Mouse (Mus musculus) layer of hippocampus, adult 9-10 months (tissue): ENCODE data around the gene Dram1.
A peak's percentile ranks its signal among the peaks of the same experiment; 100 is the strongest.

Source experiments
- DNase-seq: peaks from one replicate; pipeline ENCODE4 v3.0.0; 2022; ENCODE audit warnings: low spot score

Dram1 gene

GRCm38 (mm10) chr10:88350687-88351086 is 28.2 kb downstream of the Dram1 start:
- DNase-seq, result no peak

GRCm38 (mm10) chr10:88349800-88350199 is 29.1 kb downstream of the Dram1 start:
- DNase-seq, result no peak

- no peak for DNase-seq
Observed at GRCm38 (mm10) chr10:88346454-88347245, 32.2 kb downstream of the Dram1 start.

- no peak for DNase-seq
Observed at GRCm38 (mm10) chr10:88345899-88346401, 32.9 kb downstream of the Dram1 start.

- no peak for DNase-seq
Observed at GRCm38 (mm10) chr10:88341368-88341767, 37.5 kb downstream of the Dram1 start.

GRCm38 (mm10) chr10:88340660-88341059 is 38.2 kb downstream of the Dram1 start:
- no peak for DNase-seq

- no peak for DNase-seq
Observed at GRCm38 (mm10) chr10:88330695-88331094, 48.2 kb downstream of the Dram1 start.

GRCm38 (mm10) chr10:88328056-88328450 is 50.8 kb downstream of the Dram1 start:
- DNase-seq, result no peak

- DNase-seq, result peak; percentile 93
Observed at GRCm38 (mm10) chr10:88327160-88328055, 51.5 kb downstream of the Dram1 start.

GRCm38 (mm10) chr10:88321739-88322138 is 57.1 kb downstream of the Dram1 start:
- no peak for DNase-seq

- DNase-seq, result no peak
Observed at GRCm38 (mm10) chr10:88320714-88321416, 58.0 kb downstream of the Dram1 start.

- no peak for DNase-seq
Observed at GRCm38 (mm10) chr10:88318179-88318578, 60.7 kb downstream of the Dram1 start.

GRCm38 (mm10) chr10:88317151-88317550 is 61.7 kb downstream of the Dram1 start:
- no peak for DNase-seq

GRCm38 (mm10) chr10:88314841-88315240 is 64.0 kb downstream of the Dram1 start:
- no peak for DNase-seq

GRCm38 (mm10) chr10:88309851-88310250 is 69.0 kb downstream of the Dram1 start:
- DNase-seq, result no peak

- no peak for DNase-seq
Observed at GRCm38 (mm10) chr10:88306235-88306634, 72.6 kb downstream of the Dram1 start.

- peak; percentile 65 for DNase-seq
Observed at GRCm38 (mm10) chr10:88304302-88304701, 74.6 kb downstream of the Dram1 start.

- DNase-seq, result no peak
Observed at GRCm38 (mm10) chr10:88303079-88303478, 75.8 kb downstream of the Dram1 start.

GRCm38 (mm10) chr10:88301802-88302470 is 76.9 kb downstream of the Dram1 start:
- no peak for DNase-seq

GRCm38 (mm10) chr10:88296991-88297390 is 81.9 kb downstream of the Dram1 start:
- no peak for DNase-seq

GRCm38 (mm10) chr10:88295091-88295490 is 83.8 kb downstream of the Dram1 start:
- no peak for DNase-seq

- no peak for DNase-seq
Observed at GRCm38 (mm10) chr10:88288061-88288460, 90.8 kb downstream of the Dram1 start.
